Comparison of ENCODE assay signal across 13 mouse cellular contexts in the genomic region with DNA sequence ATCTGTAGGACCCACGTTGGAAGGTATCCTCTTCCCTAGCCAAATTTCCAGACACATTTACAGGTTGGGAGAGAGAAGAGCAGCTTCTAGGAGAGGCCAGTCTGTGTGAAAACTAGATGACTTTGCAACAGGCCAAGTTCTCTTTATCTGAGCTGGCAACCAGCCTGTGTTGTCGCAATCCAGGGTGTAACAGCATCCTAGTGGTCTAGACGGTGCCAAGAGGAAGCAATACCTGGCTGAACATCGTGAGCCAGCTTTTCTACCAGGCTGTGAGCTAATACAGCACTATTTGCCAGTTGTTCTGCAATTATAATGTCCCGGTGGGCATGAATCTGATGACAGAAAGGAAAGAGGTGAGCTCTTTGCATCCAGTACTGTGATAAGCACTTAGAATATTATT.
DNase-seq lines count a peak whose midpoint lies in the region; ATAC-seq and TF ChIP-seq lines count a peak whose summit lies in the region.
"Had no signal": no experiment of that assay in that cellular context is flagged by ENCODE, and none has a peak within 500 bp of the region (broad histone marks: within the 10 kb centered on the region; RNA-seq: fewer than 3 reads in every experiment).

No protein-coding gene starts in this region.

- H3K4me3 ChIP-seq in lung, adult 2 months (replicated peaks; ENCODE audit: extremely low read depth, low read depth, low read length) = no peak overlapping the region
- no peak overlapping the region for H3K4me3 ChIP-seq in intestine, embryonic 15.5 days (replicated peaks)
- H3K4me3 ChIP-seq: forebrain, embryonic 13.5 days; limb, embryonic 15.5 days; midbrain, embryonic 10.5 days had no signal

- no peak overlapping the region for H3K9ac ChIP-seq in intestine, embryonic 15.5 days
- H3K9ac ChIP-seq: forebrain, embryonic 13.5 days; limb, embryonic 15.5 days had no signal

- no peaks in the 10 kb centered on the region for H3K9me3 ChIP-seq in intestine, embryonic 15.5 days
- H3K9me3 ChIP-seq: forebrain, embryonic 13.5 days; limb, embryonic 15.5 days; midbrain, embryonic 10.5 days had no signal

- no peaks in the 10 kb centered on the region for H3K36me3 ChIP-seq in intestine, embryonic 15.5 days
- H3K36me3 ChIP-seq: limb, embryonic 15.5 days; midbrain, embryonic 10.5 days had no signal

- peak; percentile 50 for ATAC-seq in granulocyte monocyte progenitor cell, adult 5-6 weeks (replicated peaks; ENCODE audit: poor library complexity, severe bottlenecking)
- ATAC-seq in megakaryocyte progenitor cell, adult 5-6 weeks (replicated peaks; ENCODE audit: poor library complexity) = 0 out of 2 replicates have a peak, but pooled peaks have one; percentile 26
- ATAC-seq in intestine, embryonic 15.5 days = no peak
- ATAC-seq: forebrain, embryonic 13.5 days had no signal

- TF ChIP-seq POLR2A in lung, adult 2 months (IDR thresholded peaks at IDR 0.05; ENCODE audit: borderline replicate concordance, extremely low read depth, low read depth, low read length) = no peak

- H3K27ac ChIP-seq in intestine, embryonic 15.5 days = no peak overlapping the region
- H3K27ac ChIP-seq: forebrain, embryonic 13.5 days; limb, embryonic 15.5 days; midbrain, embryonic 10.5 days had no signal

- no peaks in the 10 kb centered on the region for H3K27me3 ChIP-seq in intestine, embryonic 15.5 days (replicated peaks)
- H3K27me3 ChIP-seq: forebrain, embryonic 13.5 days; limb, embryonic 15.5 days had no signal

- no peak overlapping the region for H3K4me2 ChIP-seq in intestine, embryonic 15.5 days (replicated peaks)
- H3K4me2 ChIP-seq: forebrain, embryonic 13.5 days; limb, embryonic 15.5 days had no signal

- WGBS in lung, adult 2 months = 35% methylated on average over 5 of the region's 5 CpGs
- WGBS in intestine, embryonic 15.5 days = 70% methylated on average over 5 of the region's 5 CpGs

- peak; percentile 12 to 22 for DNase-seq in cerebellum, postnatal 14 days
- DNase-seq in cerebellum, adult 9-11 months = no peak
- DNase-seq in lung, adult 18-20 months = peak; percentile 39 to 45
- no peak for DNase-seq in lung, adult 2 months
- DNase-seq in right cerebral cortex, adult 2 months (ENCODE audit: low spot score in 2 of 2) = no peak
- DNase-seq: embryo, embryonic 11 days; kidney, adult 11 months had no signal

- no peak for TF ChIP-seq CTCF in lung, adult 2 months (IDR thresholded peaks at IDR 0.05; ENCODE audit: insufficient read depth, low read length)

- no peaks in the 10 kb centered on the region for H3K4me1 ChIP-seq in lung, adult 2 months (ENCODE audit: control insufficient read depth, insufficient read depth, low read length)
- H3K4me1 ChIP-seq in intestine, embryonic 15.5 days (replicated peaks) = no peaks in the 10 kb centered on the region
- H3K4me1 ChIP-seq: forebrain, embryonic 13.5 days; limb, embryonic 15.5 days; midbrain, embryonic 10.5 days had no signal

Comparison
In these comparisons a context has a peak if more than half of its experiments do, and no peak if none do; other contexts are left out.
1. DNase-seq: peak in cerebellum, postnatal 14 days (2 of 2) and lung, adult 18-20 months (2 of 2); none in cerebellum, adult 9-11 months (single experiment), lung, adult 2 months (single experiment) and right cerebral cortex, adult 2 months (0 of 2).